Mouse (Mus musculus) midbrain, embryonic 16.5 days (tissue): ENCODE results near the gene Ntrk2. TPM values are rescaled to one million over a fixed set of nuclear protein-coding genes. Genes with fewer than 3 reads are reported as not detected.

ENCODE experiments used
- ATAC-seq: fragments of 200-750 bp; cut with Nextera tagmentation; 2 replicates; pipeline ENCODE4 v1.8.0; 2017; ENCODE audit warnings: moderate TSS enrichment
- H3K27ac ChIP-seq: fragments of 300-500 bp; sonication (generic); 2 replicates; pipeline ENCODE4 v1.5.1; 2014; ENCODE audit warnings: mild to moderate bottlenecking, low read length, mixed read lengths
- H3K27me3 ChIP-seq: fragments of 300-500 bp; sonication (generic); 2 replicates; pipeline ENCODE4 v1.6.1; 2014; ENCODE audit warnings: low read depth, low read length, mixed read lengths; ENCODE audit not compliant: control insufficient read depth, insufficient read depth
- H3K36me3 ChIP-seq: fragments of 300-500 bp; sonication (generic); 2 replicates; pipeline ENCODE4 v1.6.1; 2014; ENCODE audit warnings: mild to moderate bottlenecking, low read length, moderate library complexity, mixed read lengths; ENCODE audit not compliant: control insufficient read depth, insufficient read depth
- H3K4me1 ChIP-seq: fragments of 300-500 bp; sonication (generic); 2 replicates; pipeline ENCODE4 v1.6.1; 2014; ENCODE audit warnings: mild to moderate bottlenecking, low read length, mixed read lengths; ENCODE audit not compliant: control insufficient read depth, insufficient read depth
- H3K4me2 ChIP-seq: fragments of 300-500 bp; sonication (generic); 2 replicates; pipeline ENCODE4 v1.6.1; 2014; ENCODE audit warnings: mild to moderate bottlenecking, low read length, mixed read lengths
- H3K4me3 ChIP-seq: fragments of 300-500 bp; sonication (generic); 2 replicates; pipeline ENCODE4 v1.5.1; 2014; ENCODE audit warnings: low read depth, mild to moderate bottlenecking, low read length, moderate library complexity, mixed read lengths
- H3K9ac ChIP-seq: fragments of 300-500 bp; sonication (generic); 2 replicates; pipeline ENCODE4 v1.6.1; 2014; ENCODE audit warnings: low read depth, low read length, mixed read lengths
- H3K9me3 ChIP-seq: fragments of 300-500 bp; sonication (generic); replicated peaks from 2 replicates; pipeline ENCODE4 v1.6.1; 2014; ENCODE audit warnings: mild to moderate bottlenecking, low read length, mixed read lengths; ENCODE audit not compliant: control insufficient read depth, poor library complexity, severe bottlenecking
- WGBS: fragments of 180-500 bp; shearing (Covaris S2); extraction: QIAGEN DNeasy Blood & Tissue Kit; methylation state at CpG from one replicate; pipeline ENCODE4 v1.1.7; 2014; 5-methylcytosine and 5-hydroxymethylcytosine counted together
- polyA plus RNA-seq: library from polyadenylated mRNA; unstranded; fragments of >200 nt; fragmentation: Nextera tagmentation; extraction: Ambion mirVana; gene quantifications from 2 replicates; pipeline ENCODE4 v1.2.1, GENCODE M21; 2015

Gene Ntrk2
- polyA plus RNA-seq, 1 experiment from 2014 or later, result 137 TPM

DNA sequence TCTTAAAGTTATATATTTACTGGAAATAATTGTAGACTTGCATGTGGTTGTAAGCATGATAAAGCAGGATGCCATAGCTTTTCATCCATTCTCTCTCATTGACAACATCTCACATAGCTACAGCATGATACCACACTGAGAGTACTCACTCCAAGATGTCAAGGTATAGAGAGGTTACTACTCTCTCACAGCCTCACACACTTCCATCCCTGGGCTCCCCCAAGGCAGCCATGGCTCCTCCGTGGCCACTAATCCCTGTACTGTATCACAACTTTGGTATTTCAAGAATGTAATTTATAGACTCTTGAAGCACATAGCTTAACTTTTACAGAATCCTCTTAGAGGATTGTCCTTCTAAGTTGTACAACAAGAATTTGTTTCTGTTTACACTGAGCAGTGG, 209.0 kb downstream of the Ntrk2 start:
- Histone ChIP-seq H3K4me3 (no peak overlapping the region), H3K27me3 (no peaks in the 10 kb centered on the region), H3K9ac (no peak overlapping the region), H3K27ac (no peak overlapping the region), H3K9me3 (no peaks in the 10 kb centered on the region), H3K4me2 (no peak overlapping the region), H3K36me3 (no peaks in the 10 kb centered on the region), H3K4me1 (peaks cover 20% of the 10 kb centered on the region)
- WGBS, result 64% methylated on average over 1 of the region's 1 CpGs
- ATAC-seq, result no peak

DNA sequence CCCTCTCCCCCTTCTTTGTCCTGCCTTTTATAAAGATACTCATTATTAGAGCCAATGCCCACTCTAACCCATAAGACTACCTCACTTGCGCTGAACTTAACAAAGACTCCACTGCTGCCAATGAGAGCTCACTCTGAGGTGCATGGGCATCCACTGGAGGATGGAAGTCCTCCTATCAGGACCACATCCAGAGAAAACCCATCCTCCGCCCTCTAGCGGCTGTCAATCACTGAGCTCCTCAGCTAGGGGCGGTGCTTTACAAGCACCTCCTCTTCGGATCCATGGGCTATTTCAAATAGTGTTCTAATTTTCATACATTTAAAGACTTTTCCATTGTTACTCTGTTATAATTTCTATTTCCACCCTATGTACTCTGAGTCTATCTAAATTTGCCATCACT, 210.8 kb downstream of the Ntrk2 start:
- Histone ChIP-seq H3K4me3 (no peak overlapping the region), H3K36me3 (no peaks in the 10 kb centered on the region), H3K9ac (no peak overlapping the region), H3K27ac (no peak overlapping the region), H3K4me2 (no peak overlapping the region), H3K4me1 (peaks cover 2% of the 10 kb centered on the region), H3K9me3 (no peaks in the 10 kb centered on the region), H3K27me3 (no peaks in the 10 kb centered on the region)
- 56% methylated on average over 5 of the region's 5 CpGs for WGBS
- ATAC-seq, result no peak

GRCm38 (mm10) chr13:59022251-59023042, 216.1 kb downstream of the Ntrk2 start:
- Histone ChIP-seq H3K27me3 (no peaks in the 10 kb centered on the region), H3K4me2 (no peak overlapping the region), H3K36me3 (no peaks in the 10 kb centered on the region), H3K9ac (no peak overlapping the region), H3K4me1 (no peaks in the 10 kb centered on the region), H3K27ac (no peak overlapping the region), H3K9me3 (no peaks in the 10 kb centered on the region), H3K4me3 (no peak overlapping the region)
- ATAC-seq, result 0 out of 2 replicates have a peak, but pooled peaks have one; percentile 36
- 83% methylated on average over 22 of the region's 22 CpGs for WGBS

- Histone ChIP-seq H3K4me1 (peaks cover 5% of the 10 kb centered on the region; the same call in 1 of the 2 replicates), H3K36me3 (no peaks in the 10 kb centered on the region), H3K4me2 (no peak overlapping the region), H3K4me3 (no peak overlapping the region), H3K27me3 (no peaks in the 10 kb centered on the region), H3K27ac (no peak overlapping the region), H3K9ac (no peak overlapping the region), H3K9me3 (no peaks in the 10 kb centered on the region)
- 88% methylated on average over 8 of the region's 8 CpGs for WGBS
- no peak for ATAC-seq
These were observed 219.3 kb downstream of the Ntrk2 start for GRCm38 (mm10) chr13:59025653-59026052.

DNA sequence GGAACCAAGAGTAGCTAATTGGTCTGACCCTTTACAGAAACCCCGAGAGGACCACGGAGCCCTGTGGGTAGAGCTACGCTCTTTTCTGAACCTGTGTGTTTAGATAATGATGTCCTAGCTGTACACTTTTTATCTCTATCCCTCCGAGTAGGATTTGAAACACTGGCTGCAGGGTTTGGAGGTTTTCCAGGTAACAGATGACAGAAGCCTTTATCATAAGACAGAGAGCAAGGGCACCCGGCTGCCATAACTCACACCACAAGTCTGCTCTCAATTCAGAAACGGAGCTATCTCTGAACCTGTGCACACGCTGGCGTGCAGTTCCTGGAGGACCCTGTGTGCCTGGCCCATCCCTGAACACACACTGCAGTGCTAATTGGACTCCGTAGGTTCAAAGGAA, 221.1 kb downstream of the Ntrk2 start:
- Histone ChIP-seq H3K9me3 (no peaks in the 10 kb centered on the region), H3K4me2 (no peak overlapping the region), H3K27ac (no peak overlapping the region), H3K4me3 (no peak overlapping the region), H3K27me3 (no peaks in the 10 kb centered on the region), H3K4me1 (peaks cover 8% of the 10 kb centered on the region; the same call in 1 of the 2 replicates), H3K36me3 (no peaks in the 10 kb centered on the region), H3K9ac (no peak overlapping the region)
- no peak for ATAC-seq
- WGBS, result 66% methylated on average over 9 of the region's 9 CpGs

DNA sequence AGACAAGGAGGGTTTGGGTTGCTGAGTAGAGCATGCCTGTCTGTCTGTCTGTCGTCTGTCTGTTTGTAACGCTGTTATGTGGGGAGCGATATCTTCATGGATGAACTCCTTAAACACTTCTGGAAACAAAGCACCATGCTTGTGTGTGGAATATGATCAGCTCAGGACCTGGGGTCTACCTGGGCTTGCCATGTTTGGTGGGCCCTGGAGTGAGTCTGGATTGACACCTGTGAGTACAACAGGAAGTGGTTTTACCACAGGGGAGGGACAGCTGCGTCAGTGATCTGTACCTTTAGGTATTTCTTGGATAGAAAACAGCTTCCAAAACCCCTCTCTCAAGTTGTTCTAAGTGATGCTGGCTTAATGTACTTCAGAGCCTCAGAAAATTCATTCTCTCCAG, 222.2 kb downstream of the Ntrk2 start:
- no peak overlapping the region for H3K27ac ChIP-seq
- whole genome bisulfite sequencing, result 95% methylated on average over 4 of the region's 4 CpGs
- ATAC-seq, result no peak
- H3K4me3 ChIP-seq, result no peak overlapping the region
- no peaks in the 10 kb centered on the region for H3K27me3 ChIP-seq
- H3K36me3 ChIP-seq, result no peaks in the 10 kb centered on the region
- no peaks in the 10 kb centered on the region for H3K9me3 ChIP-seq
- H3K4me1 ChIP-seq, result peaks cover 8% of the 10 kb centered on the region; the same call in 1 of the 2 replicates
- H3K4me2 ChIP-seq, result no peak overlapping the region
- no peak overlapping the region for H3K9ac ChIP-seq

GRCm38 (mm10) chr13:59030574-59030973, 224.2 kb downstream of the Ntrk2 start:
- 0 out of 2 replicates have a peak, but pooled peaks have one; percentile 18 for ATAC-seq
- H3K27ac ChIP-seq, result peak overlapping the region; percentile 66

DNA sequence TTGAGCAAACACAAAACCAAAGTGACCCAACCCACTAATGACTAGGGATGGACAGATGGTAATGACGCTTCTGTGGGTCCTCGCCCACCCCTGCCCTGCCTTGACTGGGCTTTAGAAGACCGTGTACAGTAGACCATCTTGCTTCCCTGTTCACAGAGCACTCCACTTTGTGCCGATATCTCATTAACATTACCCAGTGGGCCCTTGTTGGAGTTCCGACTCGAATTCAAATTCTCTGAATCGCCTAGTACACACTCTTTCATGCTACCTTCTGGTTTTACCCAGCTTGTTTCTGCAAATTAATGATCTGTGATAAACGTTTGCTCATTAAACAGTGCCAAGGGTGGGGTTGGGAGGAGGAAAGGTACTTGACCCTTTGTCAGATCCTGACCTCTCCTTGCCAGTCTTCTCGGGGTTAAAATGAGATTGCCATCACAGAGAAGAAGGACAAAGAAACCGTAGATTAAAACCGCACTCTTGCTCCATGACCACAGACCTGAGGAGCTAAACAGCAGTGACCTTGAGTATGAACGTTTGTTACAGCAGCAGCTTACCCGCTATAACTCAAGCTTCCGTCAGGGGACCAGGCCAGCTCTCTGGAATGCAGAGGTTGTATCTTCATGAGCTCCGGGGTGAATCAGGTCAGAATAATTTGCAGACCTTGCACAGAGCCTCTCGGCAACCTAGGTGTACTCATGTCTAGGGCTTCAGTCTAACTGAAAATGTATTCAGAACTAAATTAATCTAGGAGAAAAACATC, 234.0 kb downstream of the Ntrk2 start:
- Histone ChIP-seq H3K4me1 (peaks cover 36% of the 10 kb centered on the region), H3K4me2 (peak overlapping the region; percentile 41), H3K4me3 (peak overlapping the region; percentile 1; the same call in 1 of the 2 replicates), H3K27ac (peak overlapping the region; percentile 96), H3K27me3 (no peaks in the 10 kb centered on the region), H3K9me3 (no peaks in the 10 kb centered on the region), H3K36me3 (no peaks in the 10 kb centered on the region), H3K9ac (peak overlapping the region; percentile 22; the same call in 1 of the 2 replicates)
- ATAC-seq, result peak; percentile 79
- 26% methylated on average over 16 of the region's 16 CpGs for WGBS

More at GRCm38 (mm10) chr13:59030574-59030973, 224.2 kb downstream of the Ntrk2 start:
- H3K4me3 ChIP-seq, result no peak overlapping the region
- H3K36me3 ChIP-seq, result no peaks in the 10 kb centered on the region
- H3K27me3 ChIP-seq, result no peaks in the 10 kb centered on the region
- no peaks in the 10 kb centered on the region for H3K9me3 ChIP-seq
- H3K4me2 ChIP-seq, result no peak overlapping the region
- 79% methylated on average over 6 of the region's 6 CpGs for WGBS
- H3K9ac ChIP-seq, result no peak overlapping the region
- H3K4me1 ChIP-seq, result peaks cover 8% of the 10 kb centered on the region; the same call in 1 of the 2 replicates
